Mouse (Mus musculus) hindbrain, postnatal 0 days (tissue): ENCODE measurements around the gene Acer1. TPM values are rescaled to one million over a fixed set of nuclear protein-coding genes. Genes with fewer than 3 reads are reported as not detected.

Experiments used
- ATAC-seq: fragments of 200-750 bp; cut with Nextera tagmentation; 2 replicates; pipeline ENCODE4 v1.8.0; 2017; ENCODE audit warnings: mild to moderate bottlenecking, moderate TSS enrichment, moderate library complexity
- DNase-seq: peaks from one replicate; pipeline ENCODE4 v3.0.0-alpha.2; 2015; ENCODE audit warnings: low spot score
- H3K27ac ChIP-seq: fragments of 300-500 bp; sonication (generic); 2 replicates; pipeline ENCODE4 v1.5.1; 2014; ENCODE audit warnings: mild to moderate bottlenecking
- H3K27me3 ChIP-seq: fragments of 300-500 bp; sonication (generic); 2 replicates; pipeline ENCODE4 v1.6.1; 2014; ENCODE audit warnings: low read length, mixed read lengths; ENCODE audit not compliant: insufficient read depth
- H3K36me3 ChIP-seq: fragments of 300-500 bp; sonication (generic); 2 replicates; pipeline ENCODE4 v1.6.1; 2014; ENCODE audit warnings: low read length, mixed read lengths; ENCODE audit not compliant: insufficient read depth
- H3K4me1 ChIP-seq: fragments of 300-500 bp; sonication (generic); 2 replicates; pipeline ENCODE4 v1.6.1; 2014; ENCODE audit warnings: antibody characterized with exemption, low read length, mixed read lengths; ENCODE audit not compliant: insufficient read depth
- H3K4me2 ChIP-seq: fragments of 300-500 bp; sonication (generic); 2 replicates; pipeline ENCODE4 v1.6.1; 2014; ENCODE audit warnings: low read depth, mild to moderate bottlenecking, low read length, moderate library complexity, mixed read lengths
- H3K4me3 ChIP-seq: fragments of 300-500 bp; sonication (generic); 2 replicates; pipeline ENCODE4 v1.5.1; 2014; ENCODE audit warnings: low read length
- H3K9ac ChIP-seq: fragments of 300-500 bp; sonication (generic); replicated peaks from 2 replicates; pipeline ENCODE4 v1.6.1; 2014; ENCODE audit warnings: mild to moderate bottlenecking, low read length, moderate library complexity, mixed read lengths
- H3K9me3 ChIP-seq: fragments of 300-500 bp; sonication (generic); 2 replicates; pipeline ENCODE4 v1.6.1; 2016; ENCODE audit warnings: low read length, mixed read lengths
- CTCF ChIP-seq: IDR thresholded peaks from 2 replicates; pipeline ENCODE4 v1.5.1; 2016; ENCODE audit warnings: antibody characterized with exemption, control low read depth, low read depth
- WGBS: fragments of 180-500 bp; shearing (Covaris S2); extraction: QIAGEN DNeasy Blood & Tissue Kit; methylation state at CpG from one replicate; pipeline ENCODE4 v1.1.7; 2014; 5-methylcytosine and 5-hydroxymethylcytosine counted together
- polyA plus RNA-seq: library from polyadenylated mRNA; unstranded; fragments of >200 nt; fragmentation: Nextera tagmentation; extraction: Ambion mirVana; gene quantifications from 2 replicates; pipeline ENCODE4 v1.2.1, GENCODE M21; 2015
- total RNA-seq: library from RNA; depleted of rRNA; stranded (reverse); fragments of >200 nt; gene quantifications from 2 replicates; pipeline ENCODE4 v1.2.3, GENCODE M21; 2014

Acer1 gene
- total and polyA plus RNA-seq, 2 experiments from 2014 or later, result not detected

- WGBS, result 90% methylated on average over 2 of the region's 2 CpGs
- no peak for ATAC-seq
- Histone ChIP-seq H3K36me3 (no peaks in the 10 kb centered on the region), H3K4me3 (no peak overlapping the region), H3K4me1 (peaks cover 16% of the 10 kb centered on the region), H3K27me3 (no peaks in the 10 kb centered on the region), H3K9ac (0 out of 2 replicates have a peak overlapping the region, but pooled peaks have one; percentile 17), H3K9me3 (no peaks in the 10 kb centered on the region), H3K4me2 (peak overlapping the region; percentile 90; the same call in 1 of the 2 replicates), H3K27ac (no peak overlapping the region)
- TF ChIP-seq CTCF, result no peak
- DNase-seq, result no peak
Observed at GRCm38 (mm10) chr17:56933395-56933794, 48.5 kb downstream of the Acer1 start.

GRCm38 (mm10) chr17:56930026-56930425 lies 51.9 kb downstream of the Acer1 start:
- peaks cover 16% of the 10 kb centered on the region for H3K4me1 ChIP-seq
- 80% methylated on average over 8 of the region's 8 CpGs for WGBS
- no peaks in the 10 kb centered on the region for H3K9me3 ChIP-seq

GRCm38 (mm10) chr17:56929530-56929929 lies 52.4 kb downstream of the Acer1 start:
- Histone ChIP-seq H3K36me3 (peaks cover 10% of the 10 kb centered on the region; the same call in 1 of the 2 replicates), H3K9me3 (no peaks in the 10 kb centered on the region), H3K4me2 (no peak overlapping the region), H3K9ac (no peak overlapping the region), H3K27ac (no peak overlapping the region), H3K4me3 (no peak overlapping the region), H3K4me1 (peaks cover 14% of the 10 kb centered on the region), H3K27me3 (no peaks in the 10 kb centered on the region)
- TF ChIP-seq CTCF, result no peak
- ATAC-seq (no peak), DNase-seq (no peak)
- 60% methylated on average over 1 of the region's 1 CpGs for WGBS

More at GRCm38 (mm10) chr17:56930026-56930425, 51.9 kb downstream of the Acer1 start:
- no peak for DNase-seq
- no peak for TF ChIP-seq CTCF
- Histone ChIP-seq H3K27me3 (no peaks in the 10 kb centered on the region), H3K9ac (no peak overlapping the region), H3K36me3 (peaks cover 5% of the 10 kb centered on the region; the same call in 1 of the 2 replicates), H3K4me2 (no peak overlapping the region), H3K4me3 (no peak overlapping the region), H3K27ac (no peak overlapping the region)
- no peak for ATAC-seq

GRCm38 (mm10) chr17:56929101-56929500 lies 52.8 kb downstream of the Acer1 start:
- Histone ChIP-seq H3K36me3 (peaks cover 10% of the 10 kb centered on the region; the same call in 1 of the 2 replicates), H3K27me3 (no peaks in the 10 kb centered on the region), H3K9me3 (no peaks in the 10 kb centered on the region), H3K27ac (no peak overlapping the region), H3K4me1 (peaks cover 10% of the 10 kb centered on the region), H3K9ac (no peak overlapping the region), H3K4me3 (no peak overlapping the region), H3K4me2 (no peak overlapping the region)
- no peak for ATAC-seq
- no peak for DNase-seq
- TF ChIP-seq CTCF, result no peak

GRCm38 (mm10) chr17:56925998-56926397 lies 55.9 kb downstream of the Acer1 start:
- H3K4me2 ChIP-seq, result no peak overlapping the region
- TF ChIP-seq CTCF, result no peak
- no peak overlapping the region for H3K4me3 ChIP-seq
- H3K9me3 ChIP-seq, result no peaks in the 10 kb centered on the region
- DNase-seq (no peak), ATAC-seq (no peak)
- H3K4me1 ChIP-seq, result no peaks in the 10 kb centered on the region
- H3K27me3 ChIP-seq, result no peaks in the 10 kb centered on the region
- H3K9ac ChIP-seq, result no peak overlapping the region
- WGBS, result 100% methylated on average over 2 of the region's 2 CpGs
- H3K36me3 ChIP-seq, result peaks cover 16% of the 10 kb centered on the region; the same call in 1 of the 2 replicates
- H3K27ac ChIP-seq, result no peak overlapping the region

GRCm38 (mm10) chr17:56919725-56920124 lies 62.2 kb downstream of the Acer1 start:
- DNase-seq (no peak), ATAC-seq (no peak)
- no peak overlapping the region for H3K4me2 ChIP-seq
- no peaks in the 10 kb centered on the region for H3K9me3 ChIP-seq
- H3K4me3 ChIP-seq, result no peak overlapping the region
- no peaks in the 10 kb centered on the region for H3K4me1 ChIP-seq
- TF ChIP-seq CTCF, result no peak
- H3K27ac ChIP-seq, result no peak overlapping the region
- 69% methylated on average over 3 of the region's 3 CpGs for WGBS
- no peak overlapping the region for H3K9ac ChIP-seq
- H3K36me3 ChIP-seq, result peaks cover 44% of the 10 kb centered on the region; the same call in 1 of the 2 replicates
- H3K27me3 ChIP-seq, result no peaks in the 10 kb centered on the region

GRCm38 (mm10) chr17:56917166-56917565 lies 64.8 kb downstream of the Acer1 start:
- Histone ChIP-seq H3K4me3 (no peak overlapping the region), H3K27ac (no peak overlapping the region), H3K9me3 (no peaks in the 10 kb centered on the region), H3K27me3 (no peaks in the 10 kb centered on the region), H3K36me3 (peaks cover 39% of the 10 kb centered on the region; the same call in 1 of the 2 replicates), H3K9ac (no peak overlapping the region), H3K4me1 (no peaks in the 10 kb centered on the region), H3K4me2 (no peak overlapping the region)
- no peak for TF ChIP-seq CTCF
- WGBS, result 95% methylated on average over 2 of the region's 2 CpGs
- ATAC-seq (no peak), DNase-seq (no peak)
